Mouse (Mus musculus) spleen, adult 2 months (tissue): Measurements from ENCODE around the gene Gpx5.

Source experiments
- CTCF ChIP-seq: fragments of 200-500 bp; IDR thresholded peaks from 2 replicates; pipeline ENCODE4 v1.5.1; 2011; ENCODE audit warnings: mild to moderate bottlenecking, inconsistent platforms; ENCODE audit not compliant: insufficient read depth, insufficient read length, insufficient replicate concordance; ENCODE audit errors: extremely low read depth
- POLR2A ChIP-seq: fragments of 200-500 bp; IDR thresholded peaks from 2 replicates; pipeline ENCODE4 v1.6.1; 2011; ENCODE audit warnings: low read depth, low read length, inconsistent platforms

GRCm38 (mm10) chr13:21275021-21275814 is 17.3 kb downstream of the Gpx5 start:
- no peak for TF ChIP-seq POLR2A
- TF ChIP-seq CTCF = no peak
